Mouse (Mus musculus) stomach, embryonic 14.5 days (tissue): ENCODE data around the gene Efna5. TPM values are rescaled to one million over a fixed set of nuclear protein-coding genes. Genes with fewer than 3 reads are reported as not detected.
A peak's percentile ranks its signal among the peaks of the same experiment; 100 is the strongest.

Experiments
- ATAC-seq: fragments of 200-750 bp; cut with Nextera tagmentation; 2 replicates; pipeline ENCODE4 v1.8.0; 2017; ENCODE audit warnings: low read depth, moderate TSS enrichment; ENCODE audit not compliant: insufficient number of reproducible peaks, insufficient read depth, low FRiP score
- H3K27ac ChIP-seq: fragments of 300-500 bp; sonication (generic); 2 replicates; pipeline ENCODE4 v1.5.1; 2014; ENCODE audit warnings: mild to moderate bottlenecking, low read length, moderate library complexity, mixed read lengths
- H3K27me3 ChIP-seq: fragments of 300-500 bp; sonication (generic); 2 replicates; pipeline ENCODE4 v1.6.1; 2014; ENCODE audit warnings: low read length, control low read depth, mixed read lengths; ENCODE audit not compliant: control insufficient read depth, insufficient read depth
- H3K36me3 ChIP-seq: fragments of 300-500 bp; sonication (generic); 2 replicates; pipeline ENCODE4 v1.6.1; 2014; ENCODE audit warnings: mild to moderate bottlenecking, control low read depth, low read length, moderate library complexity, mixed read lengths; ENCODE audit not compliant: control insufficient read depth, insufficient read depth
- H3K4me1 ChIP-seq: fragments of 300-500 bp; sonication (generic); 2 replicates; pipeline ENCODE4 v1.6.1; 2014; ENCODE audit warnings: low read length, control low read depth, mixed read lengths; ENCODE audit not compliant: control insufficient read depth, insufficient read depth
- H3K4me2 ChIP-seq: fragments of 300-500 bp; sonication (generic); replicated peaks from 2 replicates; pipeline ENCODE4 v1.6.1; 2014; ENCODE audit warnings: low read depth, low read length, control low read depth
- H3K4me3 ChIP-seq: fragments of 300-500 bp; sonication (generic); 2 replicates; pipeline ENCODE4 v1.5.1; 2014; ENCODE audit warnings: low read depth, low read length, control low read depth
- H3K9ac ChIP-seq: fragments of 300-500 bp; sonication (generic); replicated peaks from 2 replicates; pipeline ENCODE4 v1.6.1; 2014; ENCODE audit warnings: low read depth, mild to moderate bottlenecking, control low read depth, low read length, moderate library complexity, mixed read lengths
- H3K9me3 ChIP-seq: fragments of 300-500 bp; sonication (generic); 2 replicates; pipeline ENCODE4 v1.6.1; 2016; ENCODE audit warnings: low read depth, low read length, control low read depth; ENCODE audit not compliant: control insufficient read depth
- WGBS: fragments of 180-500 bp; shearing (Covaris S2); extraction: QIAGEN DNeasy Blood & Tissue Kit; methylation state at CpG from one replicate; pipeline ENCODE4 v1.1.7; 2014; 5-methylcytosine and 5-hydroxymethylcytosine counted together
- polyA plus RNA-seq: library from polyadenylated mRNA; unstranded; fragments of >200 nt; fragmentation: Nextera tagmentation; extraction: Ambion mirVana; gene quantifications from 2 replicates; pipeline ENCODE4 v1.2.1, GENCODE M21; 2014

The Efna5 gene
- polyA plus RNA-seq, 1 experiment from 2014 or later = 58.6 TPM

DNA sequence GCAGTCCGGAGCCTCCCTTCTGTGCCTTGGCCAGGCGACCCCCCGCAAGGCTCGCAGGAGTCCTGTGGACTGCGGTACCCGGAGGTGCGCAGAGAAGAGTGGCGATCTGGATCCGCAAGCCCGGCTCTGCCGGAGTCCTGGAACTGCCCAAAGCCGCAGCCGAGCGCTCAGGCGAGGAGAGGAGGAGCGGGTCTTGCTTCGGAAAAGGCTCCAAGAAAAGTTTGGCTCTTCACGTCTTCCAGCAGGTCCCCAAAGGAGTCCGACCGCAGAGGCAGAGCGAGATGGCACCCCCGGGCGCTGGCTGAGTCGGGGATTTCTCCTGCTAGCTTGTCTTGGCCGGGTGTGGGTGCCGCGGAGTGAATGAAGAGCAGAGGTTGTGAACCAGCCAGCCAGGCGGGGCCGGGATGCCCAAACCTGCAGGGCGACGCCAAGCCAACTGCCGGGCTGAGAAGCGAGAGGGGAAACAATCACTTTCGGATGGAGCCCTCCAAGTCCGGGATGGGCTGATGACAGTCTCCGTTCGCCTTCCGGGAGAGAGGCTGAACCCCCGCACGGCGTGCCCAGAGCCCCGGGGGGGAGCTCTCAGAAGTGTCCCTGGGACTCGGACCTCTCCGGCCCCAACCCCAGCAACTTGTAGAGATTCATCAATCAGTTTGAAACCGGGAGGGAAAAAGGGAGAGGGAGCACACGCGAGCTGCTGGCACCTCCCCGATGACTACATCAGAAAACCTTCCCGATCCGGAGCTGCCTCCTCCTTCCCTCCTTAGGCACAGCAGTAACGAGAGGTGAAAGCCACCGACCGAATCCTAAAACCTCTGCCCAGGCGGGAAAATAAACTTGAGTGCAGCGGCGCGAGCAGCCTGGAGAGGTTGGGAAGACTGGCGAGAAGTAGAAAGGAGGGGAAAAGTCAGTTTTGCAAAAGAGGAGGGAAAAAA is 941 bp upstream of the Efna5 start:
- Histone ChIP-seq H3K4me3 (peak overlapping the region; percentile 70), H3K4me2 (peak overlapping the region; percentile 97), H3K9me3 (no peaks in the 10 kb centered on the region), H3K4me1 (0 out of 2 replicates have a peak, but pooled peaks cover 6% of the 10 kb centered on the region), H3K27me3 (no peaks in the 10 kb centered on the region), H3K27ac (peak overlapping the region; percentile 95), H3K36me3 (no peaks in the 10 kb centered on the region), H3K9ac (peak overlapping the region; percentile 87)
- peak; percentile 15; the same call in 1 of the 2 replicates for ATAC-seq
- WGBS = under 1% methylated on average over 58 of the region's 58 CpGs

DNA sequence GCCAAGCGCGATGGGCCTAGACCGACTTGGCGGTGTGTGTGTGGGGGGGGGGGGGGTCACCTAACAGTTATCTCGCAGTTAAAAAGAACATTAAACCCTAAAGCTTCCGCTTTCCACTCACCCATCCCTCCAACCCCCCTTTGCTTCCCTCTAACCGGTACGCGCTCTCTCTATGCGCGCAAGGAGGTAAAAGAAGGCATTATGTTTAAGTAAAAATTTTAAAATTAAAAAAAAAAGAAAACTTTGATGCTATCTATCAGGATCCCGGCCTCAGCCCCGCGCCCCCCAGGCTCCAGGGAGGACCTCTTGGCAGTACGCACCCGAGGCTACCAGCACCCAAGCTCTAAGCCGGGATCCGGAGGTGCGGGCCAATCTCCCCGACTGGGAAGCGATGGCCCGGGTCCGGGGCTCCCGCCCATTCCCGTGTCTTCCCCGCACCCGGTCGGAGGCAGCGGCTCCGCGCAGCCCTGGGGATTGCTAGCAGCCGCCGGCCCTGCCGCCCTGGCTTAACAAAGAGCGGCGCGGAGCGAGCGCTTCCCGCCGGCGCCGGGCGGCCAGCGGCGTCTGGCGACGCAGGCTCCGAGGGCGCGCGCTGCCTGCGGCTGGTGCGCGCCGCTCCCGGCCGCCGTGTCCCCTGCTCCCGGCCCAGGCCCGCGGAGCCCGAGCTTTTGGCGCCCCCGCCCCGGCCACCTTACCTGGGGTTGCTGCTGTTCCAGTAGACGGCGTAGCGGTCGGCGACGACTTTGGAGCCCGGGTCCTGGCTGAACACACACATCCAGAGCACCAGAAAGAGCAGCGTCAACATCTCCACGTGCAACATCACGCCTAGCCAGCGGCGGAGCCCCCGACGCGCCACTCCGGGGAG is 574 bp downstream of the Efna5 start:
- H3K4me2 ChIP-seq = peak overlapping the region; percentile 97
- ATAC-seq = no peak
- H3K36me3 ChIP-seq = no peaks in the 10 kb centered on the region
- peak overlapping the region; percentile 95 for H3K27ac ChIP-seq
- H3K9ac ChIP-seq = peak overlapping the region; percentile 87
- no peaks in the 10 kb centered on the region for H3K27me3 ChIP-seq
- no peaks in the 10 kb centered on the region for H3K9me3 ChIP-seq
- H3K4me3 ChIP-seq = peak overlapping the region; percentile 70
- under 1% methylated on average over 70 of the region's 82 CpGs for WGBS
- H3K4me1 ChIP-seq = 0 out of 2 replicates have a peak, but pooled peaks cover 6% of the 10 kb centered on the region

DNA sequence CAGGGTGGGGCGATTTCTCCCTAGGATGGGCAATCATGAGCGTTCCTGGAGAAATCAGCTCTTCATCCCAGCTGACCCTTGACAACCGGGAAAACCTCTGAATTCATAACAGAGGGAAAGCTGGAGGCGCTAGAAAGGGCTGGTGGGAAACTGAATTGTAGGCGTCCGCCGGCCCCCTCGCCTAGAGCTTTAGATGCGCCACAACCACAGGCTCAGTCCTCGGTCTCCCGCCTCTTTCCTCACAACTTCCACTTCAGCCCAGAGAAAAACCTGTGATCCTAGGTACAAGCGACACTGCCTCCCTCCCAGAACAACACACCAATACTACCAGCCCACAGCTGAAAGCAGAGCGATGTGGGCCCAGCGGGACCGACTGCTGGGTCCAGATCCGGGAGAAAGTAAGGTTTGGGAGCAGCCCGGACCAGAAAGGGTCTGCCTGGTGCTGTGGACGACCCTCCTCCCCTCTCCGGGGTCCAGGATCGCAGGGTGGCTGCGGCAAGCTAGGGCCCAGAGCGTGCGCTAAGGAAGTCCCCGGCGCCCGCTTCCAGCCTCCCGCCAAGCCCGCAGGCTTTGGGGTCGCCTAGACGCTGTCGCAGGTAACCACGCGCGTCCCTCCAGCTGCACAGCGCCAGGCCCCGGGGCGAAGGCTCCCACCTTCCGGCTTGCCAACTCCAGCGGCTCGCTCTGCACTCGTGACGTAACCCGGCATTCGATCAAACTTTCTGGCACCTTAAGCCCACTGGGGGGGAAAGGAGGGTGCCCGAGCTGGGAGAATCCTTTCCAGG is 1.4 kb downstream of the Efna5 start:
- no peak for ATAC-seq
- peak overlapping the region; percentile 87 for H3K9ac ChIP-seq
- under 1% methylated on average over 45 of the region's 45 CpGs for WGBS
- H3K27me3 ChIP-seq = no peaks in the 10 kb centered on the region
- peak overlapping the region; percentile 97 for H3K4me2 ChIP-seq
- H3K27ac ChIP-seq = peak overlapping the region; percentile 95; the same call in 1 of the 2 replicates
- peaks cover 9% of the 10 kb centered on the region; the same call in 1 of the 2 replicates for H3K4me1 ChIP-seq
- H3K9me3 ChIP-seq = no peaks in the 10 kb centered on the region
- H3K36me3 ChIP-seq = no peaks in the 10 kb centered on the region
- H3K4me3 ChIP-seq = peak overlapping the region; percentile 70

DNA sequence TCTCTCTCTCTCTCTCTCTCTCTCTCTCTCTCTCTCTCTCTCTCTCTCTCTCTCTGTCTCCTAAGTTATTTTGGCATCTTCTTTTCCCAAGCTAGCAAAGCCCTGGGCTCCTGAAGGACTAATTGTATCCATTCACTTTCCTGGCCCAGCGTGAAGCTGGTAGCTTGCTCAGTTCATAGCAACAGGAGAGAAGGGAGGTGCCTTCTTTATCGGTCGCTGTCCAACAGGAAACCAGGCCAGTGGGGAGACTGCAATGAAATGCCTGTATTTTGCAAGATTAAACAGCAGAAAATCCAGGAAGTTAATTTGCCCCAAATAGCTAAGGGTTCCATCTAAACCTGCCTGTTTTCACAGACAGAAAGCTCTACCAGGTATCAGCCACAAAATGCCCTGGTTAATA is 5.4 kb downstream of the Efna5 start:
- H3K9me3 ChIP-seq = no peaks in the 10 kb centered on the region
- no peaks in the 10 kb centered on the region for H3K36me3 ChIP-seq
- H3K27ac ChIP-seq = no peak overlapping the region
- no peak overlapping the region for H3K9ac ChIP-seq
- H3K27me3 ChIP-seq = no peaks in the 10 kb centered on the region
- 23% methylated on average over 3 of the region's 3 CpGs for WGBS
- H3K4me1 ChIP-seq = peaks cover 12% of the 10 kb centered on the region; the same call in 1 of the 2 replicates
- ATAC-seq = no peak
- H3K4me3 ChIP-seq = no peak overlapping the region
- H3K4me2 ChIP-seq = no peak overlapping the region

DNA sequence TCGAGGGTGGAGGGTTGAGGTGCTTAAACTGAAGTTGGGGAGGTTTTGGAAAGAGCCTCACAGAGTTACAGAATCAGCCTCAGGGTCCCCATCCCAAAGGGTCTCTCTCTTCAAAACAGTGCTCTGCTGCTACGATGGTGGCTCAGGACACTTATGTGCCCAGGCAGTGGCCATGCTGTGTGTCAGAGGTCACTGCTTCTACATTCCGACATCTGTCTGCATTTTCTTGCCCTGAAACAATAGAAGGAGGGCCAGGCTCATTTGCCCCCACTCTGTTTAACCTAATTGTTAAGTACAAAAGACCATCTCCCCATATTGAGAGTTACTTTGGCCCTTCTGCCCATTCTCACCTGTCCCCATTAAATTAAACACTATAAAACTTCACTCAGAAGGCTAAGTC is 9.2 kb downstream of the Efna5 start:
- no peak overlapping the region for H3K27ac ChIP-seq
- H3K4me2 ChIP-seq = no peak overlapping the region
- no peaks in the 10 kb centered on the region for H3K27me3 ChIP-seq
- H3K36me3 ChIP-seq = no peaks in the 10 kb centered on the region
- H3K4me3 ChIP-seq = no peak overlapping the region
- no peaks in the 10 kb centered on the region for H3K9me3 ChIP-seq
- 71% methylated on average over 3 of the region's 3 CpGs for WGBS
- ATAC-seq = no peak
- H3K9ac ChIP-seq = no peak overlapping the region
- H3K4me1 ChIP-seq = peaks cover 6% of the 10 kb centered on the region; the same call in 1 of the 2 replicates

DNA sequence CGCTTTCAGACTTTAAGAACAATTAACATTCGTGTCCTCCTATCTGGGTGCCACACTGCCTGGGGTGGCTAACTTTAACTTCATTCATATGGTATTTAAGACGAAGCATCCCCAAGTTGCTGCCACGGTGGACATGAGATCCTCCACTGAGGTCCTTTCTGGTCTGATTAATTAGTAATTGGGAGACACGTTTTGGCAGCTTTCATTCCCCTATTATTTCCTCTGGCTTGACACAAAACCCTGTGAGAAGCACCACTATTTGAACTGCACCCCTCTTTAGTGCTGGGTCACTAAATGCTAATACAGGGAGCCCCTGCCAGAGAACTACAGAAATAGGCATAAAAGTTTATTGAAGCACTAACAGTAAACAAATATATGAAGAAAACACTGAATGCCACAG is 9.9 kb downstream of the Efna5 start:
- Histone ChIP-seq H3K4me2 (no peak overlapping the region), H3K27ac (no peak overlapping the region), H3K36me3 (no peaks in the 10 kb centered on the region), H3K4me3 (no peak overlapping the region), H3K27me3 (no peaks in the 10 kb centered on the region), H3K9ac (no peak overlapping the region), H3K9me3 (no peaks in the 10 kb centered on the region), H3K4me1 (peaks cover 6% of the 10 kb centered on the region; the same call in 1 of the 2 replicates)
- no peak for ATAC-seq
- WGBS = 72% methylated on average over 5 of the region's 5 CpGs

DNA sequence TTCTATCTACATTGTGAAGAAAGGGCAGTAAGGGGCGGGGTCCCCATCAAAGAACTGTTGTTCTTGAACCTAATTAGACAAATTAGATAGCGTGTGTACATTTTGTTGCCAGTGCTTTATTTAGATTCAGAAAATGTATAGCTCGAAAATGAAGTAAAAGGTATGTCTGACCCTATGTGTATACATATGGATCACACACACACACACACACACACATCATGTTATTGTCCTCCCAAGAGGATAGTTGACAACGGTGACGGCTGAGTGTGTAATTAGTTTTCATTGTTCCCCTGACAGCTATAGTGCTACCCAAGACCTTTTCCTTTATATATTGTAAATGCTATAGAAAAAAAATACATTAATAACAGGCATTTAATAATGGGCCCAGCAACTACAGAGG is 10.7 kb downstream of the Efna5 start:
- no peak for ATAC-seq
- no peak overlapping the region for H3K9ac ChIP-seq
- H3K4me1 ChIP-seq = peaks cover 6% of the 10 kb centered on the region; the same call in 1 of the 2 replicates
- H3K4me2 ChIP-seq = no peak overlapping the region
- 77% methylated on average over 5 of the region's 5 CpGs for WGBS
- H3K27me3 ChIP-seq = no peaks in the 10 kb centered on the region
- no peaks in the 10 kb centered on the region for H3K9me3 ChIP-seq
- H3K36me3 ChIP-seq = no peaks in the 10 kb centered on the region
- no peak overlapping the region for H3K4me3 ChIP-seq
- H3K27ac ChIP-seq = no peak overlapping the region

DNA sequence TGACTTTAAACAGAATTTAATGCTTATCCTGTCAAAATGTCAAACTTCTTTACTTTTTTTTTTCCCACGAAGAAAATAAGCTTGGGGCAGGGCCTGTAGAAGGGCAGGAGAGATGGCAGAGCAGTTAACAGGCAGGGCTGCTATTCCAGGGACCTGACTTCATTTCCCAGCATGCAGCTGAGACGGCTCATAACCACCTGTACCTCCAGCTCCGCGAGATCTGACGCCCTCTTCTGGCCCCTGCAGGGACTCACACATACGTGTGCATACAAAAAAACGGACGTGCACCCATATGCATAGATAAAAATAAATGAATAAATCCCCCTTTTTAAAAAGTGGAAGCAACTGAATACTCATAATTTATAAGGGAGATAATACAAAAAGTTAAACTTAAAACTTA is 16.2 kb downstream of the Efna5 start:
- 83% methylated on average over 8 of the region's 8 CpGs for WGBS
- Histone ChIP-seq H3K9me3 (no peaks in the 10 kb centered on the region), H3K4me3 (no peak overlapping the region), H3K9ac (no peak overlapping the region), H3K27me3 (no peaks in the 10 kb centered on the region), H3K27ac (no peak overlapping the region), H3K36me3 (no peaks in the 10 kb centered on the region), H3K4me1 (peaks cover 23% of the 10 kb centered on the region), H3K4me2 (no peak overlapping the region)
- ATAC-seq = no peak
